Mouse (Mus musculus) heart, postnatal 0 days (tissue): ENCODE measurements at regions not wholly inside any gene's neighbourhood (a gene's known extent, or its start where the extent isn't known, plus 50 kb on each side); places are given as distances from the start of the nearest gene placed in this dataset.

ENCODE experiments used
- ATAC-seq: fragments of 200-750 bp; cut with Nextera tagmentation; 2 replicates; pipeline ENCODE4 v1.8.0; 2017; ENCODE audit warnings: low read depth, moderate number of reproducible peaks, moderate library complexity; ENCODE audit not compliant: insufficient read depth
- DNase-seq: peaks from one replicate; pipeline ENCODE4 v3.0.0-alpha.2; 2016; ENCODE audit warnings: low spot score
- H3K27ac ChIP-seq: fragments of 300-500 bp; sonication (generic); 2 replicates; pipeline ENCODE4 v1.5.1; 2014; ENCODE audit warnings: low read depth, mild to moderate bottlenecking
- H3K27me3 ChIP-seq: fragments of 300-500 bp; sonication (generic); 2 replicates; pipeline ENCODE4 v1.6.1; 2014; ENCODE audit warnings: low read length, mixed read lengths; ENCODE audit not compliant: control insufficient read depth, insufficient read depth
- H3K36me3 ChIP-seq: fragments of 300-500 bp; sonication (generic); replicated peaks from 2 replicates; pipeline ENCODE4 v1.6.1; 2014; ENCODE audit warnings: low read length, mixed read lengths; ENCODE audit not compliant: control insufficient read depth, insufficient read depth
- H3K4me1 ChIP-seq: fragments of 300-500 bp; sonication (generic); 2 replicates; pipeline ENCODE4 v1.6.1; 2014; ENCODE audit warnings: antibody characterized with exemption; ENCODE audit not compliant: control insufficient read depth, insufficient read depth
- H3K4me2 ChIP-seq: fragments of 300-500 bp; sonication (generic); 2 replicates; pipeline ENCODE4 v1.6.1; 2014; ENCODE audit warnings: low read depth, mild to moderate bottlenecking, low read length, moderate library complexity
- H3K4me3 ChIP-seq: fragments of 300-500 bp; sonication (generic); 2 replicates; pipeline ENCODE4 v1.5.1; 2014; ENCODE audit warnings: low read depth, low read length
- H3K9ac ChIP-seq: fragments of 300-500 bp; sonication (generic); replicated peaks from 2 replicates; pipeline ENCODE4 v1.6.1; 2014; ENCODE audit warnings: low read depth, low read length, mixed read lengths
- H3K9me3 ChIP-seq: fragments of 300-500 bp; sonication (generic); replicated peaks from 2 replicates; pipeline ENCODE4 v1.6.1; 2016; ENCODE audit warnings: low read length; ENCODE audit not compliant: control insufficient read depth
- CTCF ChIP-seq: IDR thresholded peaks from 2 replicates; pipeline ENCODE4 v1.5.1; 2016; ENCODE audit warnings: antibody characterized with exemption, control low read depth, low read depth
- EP300 ChIP-seq: IDR thresholded peaks from 2 replicates; pipeline ENCODE4 v1.6.1; 2016; ENCODE audit warnings: antibody characterized with exemption, low read depth
- WGBS: fragments of 180-500 bp; shearing (Covaris S2); extraction: QIAGEN DNeasy Blood & Tissue Kit; methylation state at CpG from one replicate; pipeline ENCODE4 v1.1.7; 2014; 5-methylcytosine and 5-hydroxymethylcytosine counted together

DNA sequence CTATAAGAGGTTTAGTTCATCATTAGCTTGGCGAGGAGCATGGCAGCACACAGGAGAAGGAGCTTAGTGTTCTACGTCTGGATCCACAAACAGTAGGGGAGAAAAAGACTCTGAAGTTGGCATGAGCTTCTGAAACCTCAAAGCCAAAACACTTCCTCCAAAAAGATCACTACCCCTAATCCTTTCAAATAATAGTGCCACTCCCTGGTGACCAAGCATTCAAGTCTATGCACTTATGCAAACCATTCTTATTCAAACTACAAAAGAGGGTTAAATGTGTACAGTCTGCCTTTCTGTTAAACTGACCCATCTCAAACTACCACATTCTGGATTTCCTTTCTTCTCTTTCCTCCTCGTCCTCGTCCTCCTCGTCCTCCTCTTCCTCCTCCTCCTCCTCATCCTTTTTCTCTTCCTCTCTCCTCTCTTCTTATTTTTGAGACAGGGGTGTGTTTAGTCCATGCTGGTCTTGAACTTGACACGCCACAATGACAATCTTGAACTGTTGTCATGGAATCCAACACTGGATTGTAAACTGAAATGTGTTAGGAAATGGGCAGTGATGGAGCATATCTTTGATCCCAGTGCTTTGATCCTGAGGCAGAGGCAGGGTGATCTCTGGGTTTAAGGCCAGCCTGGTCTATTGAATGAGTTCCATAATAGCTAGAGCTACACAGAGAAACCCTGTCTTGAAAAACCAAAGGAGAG lies 1645.9 kb downstream of the A830018L16Rik start:
- no peak for TF ChIP-seq EP300
- no peak for TF ChIP-seq CTCF
- H3K9ac ChIP-seq = no peak overlapping the region
- no peaks in the 10 kb centered on the region for H3K36me3 ChIP-seq
- H3K27ac ChIP-seq = no peak overlapping the region
- 65% methylated on average over 6 of the region's 6 CpGs for WGBS
- no peaks in the 10 kb centered on the region for H3K9me3 ChIP-seq
- DNase-seq = no peak
- H3K4me1 ChIP-seq = no peaks in the 10 kb centered on the region
- ATAC-seq = no peak
- no peak overlapping the region for H3K4me2 ChIP-seq
- H3K4me3 ChIP-seq = no peak overlapping the region
- no peaks in the 10 kb centered on the region for H3K27me3 ChIP-seq
